Mouse (Mus musculus) G1E-ER4 (cell line): ENCODE measurements at regions not wholly inside any gene's neighbourhood (a gene's known extent, or its start where the extent isn't known, plus 50 kb on each side); places are given as distances from the start of the nearest gene placed in this dataset.

Experiments used
- GATA1 ChIP-seq: IDR thresholded peaks from one replicate; pipeline ENCODE4 v1.8.0; 2012; ENCODE audit warnings: low read length, inconsistent platforms

DNA sequence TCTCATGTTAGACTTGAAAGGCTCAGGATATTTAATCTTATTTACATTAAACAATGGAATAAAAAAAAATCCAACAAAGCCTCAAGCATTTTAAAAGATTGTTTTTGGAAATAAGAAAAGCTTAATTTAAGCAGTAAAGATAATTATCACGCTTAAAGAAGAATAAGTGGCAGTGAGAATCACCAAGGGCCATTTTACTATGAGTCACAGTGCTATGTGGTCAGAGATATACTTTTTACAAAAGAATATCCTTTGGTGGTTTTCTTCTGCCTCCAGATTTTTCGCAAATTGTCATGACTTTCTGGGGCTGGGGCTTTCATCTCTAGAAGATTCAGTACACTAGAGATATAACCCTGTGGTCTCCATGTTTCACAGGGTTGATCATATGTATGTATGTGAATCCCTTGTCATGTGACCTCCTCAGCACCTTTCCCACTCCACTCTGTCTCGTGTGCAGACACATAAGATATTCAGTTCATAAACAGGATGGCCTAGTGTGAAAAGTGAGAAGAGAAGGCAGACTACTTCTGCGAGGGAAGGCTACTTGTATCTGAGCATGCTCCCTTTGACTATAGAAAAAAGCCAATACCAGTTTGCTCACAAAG, 50.8 kb upstream of the Hbs1l start:
- TF ChIP-seq GATA1 = no peak

DNA sequence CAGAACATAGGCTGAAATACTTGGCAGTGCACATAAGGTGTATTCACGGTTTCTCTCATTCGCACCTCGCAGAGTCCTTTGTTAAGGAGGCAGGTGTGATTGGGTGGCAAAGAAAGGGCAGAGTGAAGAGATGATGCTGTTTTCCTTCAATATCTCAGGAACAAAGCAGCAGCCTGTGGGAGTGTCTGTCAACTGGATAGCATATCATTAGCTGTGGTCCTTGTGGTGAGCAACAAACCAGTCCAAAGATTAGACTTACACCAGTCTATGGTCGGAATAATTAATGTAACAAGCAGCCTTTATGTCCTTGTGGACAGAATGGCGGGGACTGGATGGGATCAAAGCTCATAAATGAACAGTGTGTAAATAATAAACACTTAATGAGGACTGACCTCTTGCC, 50.2 kb upstream of the Hbs1l start:
- TF ChIP-seq GATA1 = no peak
